Mouse (Mus musculus) limb, embryonic 11.5 days (tissue): Measurements from ENCODE around the gene Ppil6. TPM values are rescaled to one million over a fixed set of nuclear protein-coding genes. Genes with fewer than 3 reads are reported as not detected.

Experiments used
- ATAC-seq: fragments of 200-750 bp; cut with Nextera tagmentation; 2 replicates; pipeline ENCODE4 v1.8.0; 2017; ENCODE audit warnings: low read depth; ENCODE audit not compliant: insufficient number of reproducible peaks, low FRiP score, low TSS enrichment
- DNase-seq: peaks from one replicate; pipeline ENCODE4 v3.0.0-alpha.2; 2015; ENCODE audit warnings: low spot score
- H3K27ac ChIP-seq: fragments of 300-500 bp; sonication (generic); replicated peaks from 2 replicates; pipeline ENCODE4 v1.5.1; 2014; ENCODE audit warnings: low read depth, mild to moderate bottlenecking, low read length
- H3K27me3 ChIP-seq: fragments of 300-500 bp; sonication (generic); 2 replicates; pipeline ENCODE4 v1.6.1; 2014; ENCODE audit warnings: mild to moderate bottlenecking, low read length, mixed read lengths; ENCODE audit not compliant: control insufficient read depth, insufficient read depth
- H3K36me3 ChIP-seq: fragments of 300-500 bp; sonication (generic); 2 replicates; pipeline ENCODE4 v1.6.1; 2014; ENCODE audit warnings: mild to moderate bottlenecking, low read length, moderate library complexity, mixed read lengths; ENCODE audit not compliant: control insufficient read depth, insufficient read depth
- H3K4me1 ChIP-seq: fragments of 300-500 bp; sonication (generic); 2 replicates; pipeline ENCODE4 v1.6.1; 2014; ENCODE audit warnings: low read length, mixed read lengths; ENCODE audit not compliant: control insufficient read depth, insufficient read depth
- H3K4me2 ChIP-seq: fragments of 300-500 bp; sonication (generic); 2 replicates; pipeline ENCODE4 v1.6.1; 2014; ENCODE audit warnings: low read depth, mild to moderate bottlenecking, moderate library complexity; ENCODE audit not compliant: severe bottlenecking
- H3K4me3 ChIP-seq: fragments of 300-500 bp; sonication (generic); 2 replicates; pipeline ENCODE4 v1.5.1; 2014; ENCODE audit warnings: low read depth, low read length
- H3K9ac ChIP-seq: fragments of 300-500 bp; sonication (generic); 2 replicates; pipeline ENCODE4 v1.6.1; 2014; ENCODE audit warnings: mild to moderate bottlenecking, low read length
- H3K9me3 ChIP-seq: fragments of 300-500 bp; sonication (generic); 2 replicates; pipeline ENCODE4 v1.6.1; 2016; ENCODE audit warnings: low read length; ENCODE audit not compliant: control insufficient read depth
- WGBS: fragments of 180-500 bp; shearing (Covaris S2); extraction: QIAGEN DNeasy Blood & Tissue Kit; methylation state at CpG from one replicate; pipeline ENCODE4 v1.1.7; 2014; 5-methylcytosine and 5-hydroxymethylcytosine counted together
- polyA plus RNA-seq: library from polyadenylated mRNA; unstranded; fragments of >200 nt; fragmentation: Nextera tagmentation; extraction: Ambion mirVana; gene quantifications from 2 replicates; pipeline ENCODE4 v1.2.1, GENCODE M21; 2014

Ppil6 gene
- 0.43 and 1.1 TPM in 2 replicates for polyA plus RNA-seq

GRCm38 (mm10) chr10:41489708-41490517, at the start of gene Ppil6, which contains the start of gene Smpd2:
TSS of gene Ppil6 (plus strand) at chr10:41490439.
TSS of gene Smpd2 (minus strand) at chr10:41490369.
- H3K27ac ChIP-seq, result 0 out of 2 replicates have a peak within 1 kb of the TSS, but pooled peaks have one; percentile 2
- peak; percentile 96 for ATAC-seq
- H3K4me1 ChIP-seq, result peaks cover 8% of the 10 kb centered on the region
- peak; percentile 98 for DNase-seq
- peak within 1 kb of the TSS; percentile 47 for H3K4me3 ChIP-seq
- peak within 1 kb of the TSS; percentile 94 for H3K4me2 ChIP-seq
- H3K9me3 ChIP-seq, result no peaks in the 10 kb centered on the region
- H3K9ac ChIP-seq, result peak within 1 kb of the TSS; percentile 77
- WGBS, result under 1% methylated on average over 50 of the region's 50 CpGs
- no peaks in the 10 kb centered on the region for H3K27me3 ChIP-seq
- H3K36me3 ChIP-seq, result peaks cover 1% of the 10 kb centered on the region; the same call in 1 of the 2 replicates

- WGBS, result 78% methylated on average over 1 of the region's 1 CpGs
- H3K36me3 ChIP-seq, result 0 out of 2 replicates have a peak, but pooled peaks cover 3% of the 10 kb centered on the region
- DNase-seq, result no peak
Observed at GRCm38 (mm10) chr10:41448216-41448615, 42.0 kb upstream of the Ppil6 start.

GRCm38 (mm10) chr10:41449684-41450083, 40.6 kb upstream of the Ppil6 start:
- Histone ChIP-seq H3K4me1 (no peaks in the 10 kb centered on the region), H3K9ac (peak overlapping the region; percentile 60), H3K27ac (0 out of 2 replicates have a peak overlapping the region, but pooled peaks have one; percentile 5), H3K4me2 (peak overlapping the region; percentile 73), H3K27me3 (no peaks in the 10 kb centered on the region), H3K9me3 (no peaks in the 10 kb centered on the region), H3K36me3 (peaks cover 4% of the 10 kb centered on the region; the same call in 1 of the 2 replicates), H3K4me3 (peak overlapping the region; percentile 92)
- 14% methylated on average over 14 of the region's 14 CpGs for WGBS
- peak; percentile 49 for DNase-seq
- ATAC-seq, result no peak

More at GRCm38 (mm10) chr10:41448216-41448615, 42.0 kb upstream of the Ppil6 start:
- no peak overlapping the region for H3K4me2 ChIP-seq
- no peak overlapping the region for H3K4me3 ChIP-seq
- H3K4me1 ChIP-seq, result no peaks in the 10 kb centered on the region
- no peak overlapping the region for H3K9ac ChIP-seq
- no peaks in the 10 kb centered on the region for H3K27me3 ChIP-seq
- H3K27ac ChIP-seq, result no peak overlapping the region
- ATAC-seq, result no peak
- no peaks in the 10 kb centered on the region for H3K9me3 ChIP-seq

- H3K36me3 ChIP-seq, result peaks cover 4% of the 10 kb centered on the region; the same call in 1 of the 2 replicates
- peak within 1 kb of the TSS; percentile 73 for H3K4me2 ChIP-seq
- 0 out of 2 replicates have a peak within 1 kb of the TSS, but pooled peaks have one; percentile 5 for H3K27ac ChIP-seq
- peak within 1 kb of the TSS; percentile 92 for H3K4me3 ChIP-seq
- WGBS, result under 1% methylated on average over 49 of the region's 49 CpGs
- peak within 1 kb of the TSS; percentile 77 for H3K9ac ChIP-seq
- H3K9me3 ChIP-seq, result no peaks in the 10 kb centered on the region
- no peaks in the 10 kb centered on the region for H3K4me1 ChIP-seq
- H3K27me3 ChIP-seq, result no peaks in the 10 kb centered on the region
- DNase-seq (peak; percentile 97), ATAC-seq (peak; percentile 84)
Observed at GRCm38 (mm10) chr10:41450137-41450670, 40.0 kb upstream of the Ppil6 start, which contains the start of gene Zbtb24. TSS of gene Zbtb24 (plus strand) at chr10:41450383.

- 56% methylated on average over 18 of the region's 18 CpGs for WGBS
- Histone ChIP-seq H3K27me3 (no peaks in the 10 kb centered on the region), H3K4me1 (no peaks in the 10 kb centered on the region), H3K9ac (peak overlapping the region; percentile 77), H3K4me3 (peak overlapping the region; percentile 92), H3K36me3 (peaks cover 4% of the 10 kb centered on the region; the same call in 1 of the 2 replicates), H3K4me2 (peak overlapping the region; percentile 67), H3K9me3 (no peaks in the 10 kb centered on the region), H3K27ac (no peak overlapping the region)
- ATAC-seq (no peak), DNase-seq (no peak)
Observed at GRCm38 (mm10) chr10:41450780-41451522, 39.3 kb upstream of the Ppil6 start.

GRCm38 (mm10) chr10:41451656-41452055, 38.6 kb upstream of the Ppil6 start:
- Histone ChIP-seq H3K36me3 (peaks cover 4% of the 10 kb centered on the region; the same call in 1 of the 2 replicates), H3K4me1 (no peaks in the 10 kb centered on the region), H3K9ac (no peak overlapping the region), H3K4me3 (no peak overlapping the region), H3K27me3 (no peaks in the 10 kb centered on the region), H3K4me2 (no peak overlapping the region), H3K9me3 (no peaks in the 10 kb centered on the region), H3K27ac (no peak overlapping the region)
- DNase-seq (no peak), ATAC-seq (no peak)
- WGBS, result 95% methylated on average over 9 of the region's 9 CpGs

- H3K4me3 ChIP-seq, result no peak overlapping the region
- H3K36me3 ChIP-seq, result peaks cover 4% of the 10 kb centered on the region; the same call in 1 of the 2 replicates
- no peak overlapping the region for H3K9ac ChIP-seq
- ATAC-seq (no peak), DNase-seq (no peak)
- H3K4me1 ChIP-seq, result no peaks in the 10 kb centered on the region
- H3K27me3 ChIP-seq, result no peaks in the 10 kb centered on the region
- H3K9me3 ChIP-seq, result no peaks in the 10 kb centered on the region
- 95% methylated on average over 3 of the region's 3 CpGs for WGBS
- no peak overlapping the region for H3K27ac ChIP-seq
- H3K4me2 ChIP-seq, result no peak overlapping the region
Observed at GRCm38 (mm10) chr10:41452791-41453190, 37.4 kb upstream of the Ppil6 start.

- H3K9ac ChIP-seq, result no peak overlapping the region
- ATAC-seq (no peak), DNase-seq (no peak)
- H3K27me3 ChIP-seq, result no peaks in the 10 kb centered on the region
- no peak overlapping the region for H3K4me2 ChIP-seq
- H3K4me3 ChIP-seq, result no peak overlapping the region
- no peaks in the 10 kb centered on the region for H3K9me3 ChIP-seq
- H3K4me1 ChIP-seq, result no peaks in the 10 kb centered on the region
- WGBS, result 74% methylated on average over 4 of the region's 4 CpGs
- H3K27ac ChIP-seq, result no peak overlapping the region
- H3K36me3 ChIP-seq, result no peaks in the 10 kb centered on the region; the same call in 1 of the 2 replicates
Observed at GRCm38 (mm10) chr10:41459990-41460389, 30.2 kb upstream of the Ppil6 start.
